Mouse (Mus musculus): Measurements from ENCODE around the gene Tmem40. TPM values are rescaled to one million over a fixed set of nuclear protein-coding genes. Genes with fewer than 3 reads are reported as not detected.
A peak's percentile ranks its signal among the peaks of the same experiment; 100 is the strongest.

The Tmem40 gene
- polyA plus RNA-seq, 1 experiment: 0.53 TPM

DNA sequence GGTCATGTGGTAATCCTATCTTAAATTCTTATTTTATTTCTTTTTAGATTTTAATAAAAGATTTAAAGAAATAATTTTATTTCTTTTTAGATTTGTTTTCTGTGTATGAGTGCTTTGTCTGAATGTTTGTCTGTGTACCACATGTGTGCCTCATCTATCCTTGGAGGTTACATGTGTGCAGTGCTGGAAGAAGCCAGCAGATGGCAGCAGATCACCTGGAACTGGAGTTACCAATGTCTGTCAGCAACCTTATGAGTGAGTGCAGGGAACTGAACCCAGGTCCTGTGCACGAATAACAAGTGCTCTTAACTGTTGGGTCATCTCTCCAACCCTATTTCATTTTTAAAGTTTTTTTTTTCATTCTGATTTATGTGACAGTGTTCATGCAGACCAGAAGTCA lies 35.1 kb downstream of the Tmem40 start:
- no peak overlapping the region for H3K4me3 ChIP-seq (ENCODE audit: control insufficient read depth, low read depth, low read length)
- no peak overlapping the region for H3K27ac ChIP-seq (ENCODE audit: control insufficient read depth, insufficient read depth, low read depth, low read length)
- H3K36me3 ChIP-seq (ENCODE audit: control insufficient read depth, insufficient read depth, low read length): no peaks in the 10 kb centered on the region
- H3K4me1 ChIP-seq (ENCODE audit: control insufficient read depth, insufficient read depth, low read length): no peaks in the 10 kb centered on the region; the same call in 1 of the 2 replicates
- TF ChIP-seq POLR2A (IDR thresholded peaks at IDR 0.05; ENCODE audit: control insufficient read depth, low read depth, low read length) (no peak), CTCF (IDR thresholded peaks at IDR 0.05; ENCODE audit: control insufficient read depth, insufficient read depth, insufficient replicate concordance, low read depth, low read length) (peak; percentile 38; the same call in 1 of the 2 replicates)
- H3K27me3 ChIP-seq (ENCODE audit: control insufficient read depth, insufficient read depth, low read length): no peaks in the 10 kb centered on the region

GRCm38 (mm10) chr6:115722246-115722645 lies 40.0 kb downstream of the Tmem40 start:
- no peak overlapping the region for H3K4me3 ChIP-seq (ENCODE audit: control insufficient read depth, low read depth, low read length)
- TF ChIP-seq CTCF (IDR thresholded peaks at IDR 0.05; ENCODE audit: control insufficient read depth, insufficient read depth, insufficient replicate concordance, low read depth, low read length): no peak
- TF ChIP-seq POLR2A (IDR thresholded peaks at IDR 0.05; ENCODE audit: control insufficient read depth, low read depth, low read length): no peak
- no peaks in the 10 kb centered on the region for H3K36me3 ChIP-seq (ENCODE audit: control insufficient read depth, insufficient read depth, low read length)
- peaks cover 3% of the 10 kb centered on the region for H3K4me1 ChIP-seq (ENCODE audit: control insufficient read depth, insufficient read depth, low read length)
- no peak overlapping the region for H3K27ac ChIP-seq (ENCODE audit: control insufficient read depth, insufficient read depth, low read depth, low read length)
- no peaks in the 10 kb centered on the region for H3K27me3 ChIP-seq (ENCODE audit: control insufficient read depth, insufficient read depth, low read length)

DNA sequence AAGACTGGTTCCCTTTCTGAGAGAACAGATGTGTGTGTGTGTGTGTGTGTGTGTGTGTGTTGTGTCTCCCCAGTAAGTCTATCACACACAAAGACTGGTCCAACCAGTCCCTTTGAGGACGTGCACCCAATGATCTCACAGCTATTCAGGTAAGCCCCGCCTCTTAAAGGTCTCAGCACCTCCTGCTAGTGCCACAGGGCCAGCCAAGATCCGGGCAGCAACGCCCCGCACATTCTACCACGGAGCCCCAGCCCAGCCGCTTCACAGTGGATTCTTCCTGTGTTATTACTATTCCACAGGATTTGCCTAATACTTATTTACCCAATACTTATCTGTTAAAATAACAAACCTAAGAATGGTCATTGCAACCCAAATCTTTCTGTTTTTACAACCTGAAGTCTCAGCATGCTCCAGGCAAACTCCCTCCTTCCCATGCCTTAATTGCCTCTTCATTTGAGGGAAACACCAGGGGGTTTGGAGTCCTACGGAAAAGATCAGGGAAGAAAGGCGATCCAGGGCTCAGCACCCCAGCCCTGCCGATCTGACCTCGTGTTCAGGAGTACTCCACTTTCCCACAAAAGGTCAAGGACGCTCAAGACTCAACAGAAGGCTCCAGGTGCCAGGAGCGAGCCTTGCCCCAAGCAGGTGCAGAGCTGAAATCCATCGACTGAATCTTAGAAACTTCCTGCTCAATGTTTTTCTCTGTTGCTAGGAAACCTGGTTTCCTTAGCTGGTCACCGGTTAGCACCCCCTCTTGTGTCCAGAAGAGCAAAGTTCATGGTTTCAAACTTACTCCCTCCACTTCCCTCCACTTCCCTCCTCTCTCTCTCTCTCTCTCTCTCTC lies 44.3 kb downstream of the Tmem40 start:
- no peak overlapping the region; the same call in 1 of the 2 replicates for H3K4me3 ChIP-seq (ENCODE audit: control insufficient read depth, low read depth, low read length)
- no peaks in the 10 kb centered on the region for H3K27me3 ChIP-seq (ENCODE audit: control insufficient read depth, insufficient read depth, low read length)
- no peak overlapping the region for H3K27ac ChIP-seq (ENCODE audit: control insufficient read depth, insufficient read depth, low read depth, low read length)
- no peak for TF ChIP-seq CTCF (IDR thresholded peaks at IDR 0.05; ENCODE audit: control insufficient read depth, insufficient read depth, insufficient replicate concordance, low read depth, low read length)
- no peak for TF ChIP-seq POLR2A (IDR thresholded peaks at IDR 0.05; ENCODE audit: control insufficient read depth, low read depth, low read length)
- peaks cover 3% of the 10 kb centered on the region for H3K4me1 ChIP-seq (ENCODE audit: control insufficient read depth, insufficient read depth, low read length)
- no peaks in the 10 kb centered on the region for H3K36me3 ChIP-seq (ENCODE audit: control insufficient read depth, insufficient read depth, low read length)

- no peaks in the 10 kb centered on the region for H3K27me3 ChIP-seq (ENCODE audit: control insufficient read depth, insufficient read depth, low read length)
- H3K4me3 ChIP-seq (ENCODE audit: control insufficient read depth, low read depth, low read length): no peak overlapping the region
- no peaks in the 10 kb centered on the region for H3K36me3 ChIP-seq (ENCODE audit: control insufficient read depth, insufficient read depth, low read length)
- no peak for TF ChIP-seq CTCF (IDR thresholded peaks at IDR 0.05; ENCODE audit: control insufficient read depth, insufficient read depth, insufficient replicate concordance, low read depth, low read length)
- TF ChIP-seq POLR2A (IDR thresholded peaks at IDR 0.05; ENCODE audit: control insufficient read depth, low read depth, low read length): no peak
- peaks cover 3% of the 10 kb centered on the region for H3K4me1 ChIP-seq (ENCODE audit: control insufficient read depth, insufficient read depth, low read length)
- no peak overlapping the region for H3K27ac ChIP-seq (ENCODE audit: control insufficient read depth, insufficient read depth, low read depth, low read length)
These were observed 45.0 kb downstream of the Tmem40 start for GRCm38 (mm10) chr6:115717101-115717652.

DNA sequence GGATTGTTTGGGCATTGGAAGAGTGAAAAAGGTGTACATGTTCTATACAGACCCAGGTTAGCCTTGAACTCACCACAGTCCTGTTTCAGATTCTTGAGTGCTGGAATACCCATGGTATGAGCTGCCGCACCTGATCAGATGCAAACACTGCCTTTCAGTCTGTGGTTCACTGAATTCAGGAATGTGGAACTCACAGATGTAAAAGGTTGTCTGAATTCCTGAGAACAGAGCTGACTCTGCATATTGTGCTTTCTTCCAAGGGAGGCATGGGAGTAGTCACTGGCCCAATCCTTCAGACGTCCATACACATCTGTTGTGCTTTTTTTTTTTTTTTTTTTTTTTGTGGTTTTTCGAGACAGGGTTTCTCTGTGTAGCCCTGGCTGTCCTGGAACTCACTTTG lies 50.9 kb downstream of the Tmem40 start:
- H3K4me3 ChIP-seq (ENCODE audit: control insufficient read depth, low read depth, low read length): no peak overlapping the region
- TF ChIP-seq CTCF (IDR thresholded peaks at IDR 0.05; ENCODE audit: control insufficient read depth, insufficient read depth, insufficient replicate concordance, low read depth, low read length) (no peak), POLR2A (IDR thresholded peaks at IDR 0.05; ENCODE audit: control insufficient read depth, low read depth, low read length) (no peak)
- H3K27me3 ChIP-seq (ENCODE audit: control insufficient read depth, insufficient read depth, low read length): no peaks in the 10 kb centered on the region
- H3K27ac ChIP-seq (ENCODE audit: control insufficient read depth, insufficient read depth, low read depth, low read length): no peak overlapping the region
- no peaks in the 10 kb centered on the region for H3K36me3 ChIP-seq (ENCODE audit: control insufficient read depth, insufficient read depth, low read length)
- H3K4me1 ChIP-seq (ENCODE audit: control insufficient read depth, insufficient read depth, low read length): no peaks in the 10 kb centered on the region

GRCm38 (mm10) chr6:115702901-115703300 lies 59.3 kb downstream of the Tmem40 start:
- Histone ChIP-seq H3K27ac (ENCODE audit: control insufficient read depth, insufficient read depth, low read depth, low read length) (no peak overlapping the region), H3K36me3 (ENCODE audit: control insufficient read depth, insufficient read depth, low read length) (no peaks in the 10 kb centered on the region), H3K4me3 (ENCODE audit: control insufficient read depth, low read depth, low read length) (no peak overlapping the region), H3K27me3 (ENCODE audit: control insufficient read depth, insufficient read depth, low read length) (no peaks in the 10 kb centered on the region), H3K4me1 (ENCODE audit: control insufficient read depth, insufficient read depth, low read length) (peaks cover 3% of the 10 kb centered on the region; the same call in 1 of the 2 replicates)
- TF ChIP-seq POLR2A (IDR thresholded peaks at IDR 0.05; ENCODE audit: control insufficient read depth, low read depth, low read length): no peak
- TF ChIP-seq CTCF (IDR thresholded peaks at IDR 0.05; ENCODE audit: control insufficient read depth, insufficient read depth, insufficient replicate concordance, low read depth, low read length): no peak

- peaks cover 3% of the 10 kb centered on the region; the same call in 1 of the 2 replicates for H3K4me1 ChIP-seq (ENCODE audit: control insufficient read depth, insufficient read depth, low read length)
- no peaks in the 10 kb centered on the region for H3K36me3 ChIP-seq (ENCODE audit: control insufficient read depth, insufficient read depth, low read length)
- H3K27ac ChIP-seq (ENCODE audit: control insufficient read depth, insufficient read depth, low read depth, low read length): no peak overlapping the region
- TF ChIP-seq POLR2A (IDR thresholded peaks at IDR 0.05; ENCODE audit: control insufficient read depth, low read depth, low read length) (no peak), CTCF (IDR thresholded peaks at IDR 0.05; ENCODE audit: control insufficient read depth, insufficient read depth, insufficient replicate concordance, low read depth, low read length) (peak; percentile 57; the same call in 1 of the 2 replicates)
- H3K4me3 ChIP-seq (ENCODE audit: control insufficient read depth, low read depth, low read length): no peak overlapping the region; the same call in 1 of the 2 replicates
- no peaks in the 10 kb centered on the region for H3K27me3 ChIP-seq (ENCODE audit: control insufficient read depth, insufficient read depth, low read length)
These were observed 60.9 kb downstream of the Tmem40 start for GRCm38 (mm10) chr6:115701302-115701701.
